Mouse (Mus musculus) adipocyte (in vitro differentiated cells): ENCODE measurements around the gene Syngr1.

ENCODE experiments used
- DNase-seq: peaks from one replicate; pipeline ENCODE4 v3.0.0-alpha.2; 2016; ENCODE audit warnings: low spot score

Gene Syngr1

GRCm38 (mm10) chr15:80091121-80091955, at the start of gene Syngr1, which contains the start of gene Rpl3:
TSS of gene Syngr1 (plus strand) at chr15:80091334.
TSS of gene Rpl3 (minus strand) at chr15:80091868.
- DNase-seq, result no peak

GRCm38 (mm10) chr15:80042152-80042551, 49.0 kb upstream of the Syngr1 start:
- DNase-seq, result peak; percentile 14

GRCm38 (mm10) chr15:80044249-80044648, 46.9 kb upstream of the Syngr1 start:
- no peak for DNase-seq

GRCm38 (mm10) chr15:80045749-80046148, 45.4 kb upstream of the Syngr1 start:
- DNase-seq, result no peak

GRCm38 (mm10) chr15:80047242-80047641, 43.9 kb upstream of the Syngr1 start:
- DNase-seq, result no peak

GRCm38 (mm10) chr15:80047973-80048372, 43.2 kb upstream of the Syngr1 start:
- no peak for DNase-seq

- DNase-seq, result no peak
Observed at GRCm38 (mm10) chr15:80050093-80050492, 41.0 kb upstream of the Syngr1 start.

GRCm38 (mm10) chr15:80051092-80051761, 39.9 kb upstream of the Syngr1 start:
- DNase-seq, result no peak

- no peak for DNase-seq
Observed at GRCm38 (mm10) chr15:80051782-80052181, 39.4 kb upstream of the Syngr1 start.

- no peak for DNase-seq
Observed at GRCm38 (mm10) chr15:80053381-80054033, 37.6 kb upstream of the Syngr1 start.

GRCm38 (mm10) chr15:80054034-80054710, 37.0 kb upstream of the Syngr1 start:
- peak; percentile 79 for DNase-seq

- no peak for DNase-seq
Observed at GRCm38 (mm10) chr15:80058151-80058550, 33.0 kb upstream of the Syngr1 start.

GRCm38 (mm10) chr15:80059606-80060005, 31.5 kb upstream of the Syngr1 start:
- no peak for DNase-seq

- DNase-seq, result no peak
Observed at GRCm38 (mm10) chr15:80060356-80061070, 30.6 kb upstream of the Syngr1 start.

GRCm38 (mm10) chr15:80061071-80061550, 30.0 kb upstream of the Syngr1 start:
- DNase-seq, result no peak

- no peak for DNase-seq
Observed at GRCm38 (mm10) chr15:80062339-80062738, 28.8 kb upstream of the Syngr1 start.

GRCm38 (mm10) chr15:80062821-80063220, 28.3 kb upstream of the Syngr1 start:
- no peak for DNase-seq

GRCm38 (mm10) chr15:80064965-80065364, 26.2 kb upstream of the Syngr1 start:
- DNase-seq, result no peak

- no peak for DNase-seq
Observed at GRCm38 (mm10) chr15:80065414-80065813, 25.7 kb upstream of the Syngr1 start.

- no peak for DNase-seq
Observed at GRCm38 (mm10) chr15:80066538-80066937, 24.6 kb upstream of the Syngr1 start.

- no peak for DNase-seq
Observed at GRCm38 (mm10) chr15:80069171-80069570, 22.0 kb upstream of the Syngr1 start.
